Mouse (Mus musculus): ENCODE data around the gene Bsg. TPM values are rescaled to one million over a fixed set of nuclear protein-coding genes. Genes with fewer than 3 reads are reported as not detected.
"Not testable (repeated sequence)": the region's sequence is repeated elsewhere in the genome, so short reads cannot be mapped to it uniquely, and the experiment has no call there.

Bsg gene
- total RNA-seq, 2 experiments from 2014 or later = 695 to 807 TPM

DNA sequence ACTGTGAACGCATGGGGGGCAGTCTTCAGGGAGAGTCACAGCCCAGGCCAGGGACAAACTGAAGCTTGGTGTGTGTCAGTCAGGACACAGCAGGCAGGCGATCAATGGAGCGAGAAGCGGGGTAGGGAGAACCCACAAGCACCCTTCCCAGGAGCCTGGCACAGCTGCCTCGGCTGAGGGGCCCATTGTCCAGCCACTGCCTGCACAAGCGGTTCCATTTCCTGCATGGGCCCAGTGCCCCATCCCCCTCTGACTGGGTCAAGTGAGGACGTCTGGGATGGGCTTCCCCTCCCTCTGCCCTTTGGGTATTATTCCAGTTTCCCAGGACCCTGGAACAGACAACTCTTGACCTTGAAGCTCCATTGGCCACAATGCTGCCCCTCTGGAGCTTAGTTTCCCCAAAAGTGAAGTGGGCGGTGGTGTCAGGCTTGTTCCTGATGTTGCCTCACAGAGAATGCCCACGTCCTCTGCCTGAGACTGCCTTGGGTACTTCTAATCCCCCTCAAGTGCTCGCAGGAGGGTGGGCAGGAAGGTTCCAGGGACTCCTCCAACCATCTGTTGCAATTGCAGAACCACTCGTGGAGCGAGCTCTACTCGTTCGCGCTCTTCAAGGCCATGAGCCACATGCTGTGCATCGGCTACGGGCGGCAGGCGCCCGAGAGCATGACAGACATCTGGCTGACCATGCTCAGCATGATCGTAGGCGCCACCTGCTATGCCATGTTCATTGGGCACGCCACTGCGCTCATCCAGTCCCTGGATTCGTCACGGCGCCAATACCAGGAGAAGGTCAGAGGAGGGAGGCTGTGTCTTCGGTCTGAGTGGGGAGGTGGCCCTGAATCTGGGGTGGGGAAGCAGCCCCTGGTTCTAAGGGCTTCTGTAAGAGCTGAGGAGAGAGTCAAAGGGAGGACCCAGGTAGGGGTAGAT is 24.3 kb downstream of the Bsg start:
- DNase-seq (ENCODE audit: low spot score in 2 of 2) = no peak

DNA sequence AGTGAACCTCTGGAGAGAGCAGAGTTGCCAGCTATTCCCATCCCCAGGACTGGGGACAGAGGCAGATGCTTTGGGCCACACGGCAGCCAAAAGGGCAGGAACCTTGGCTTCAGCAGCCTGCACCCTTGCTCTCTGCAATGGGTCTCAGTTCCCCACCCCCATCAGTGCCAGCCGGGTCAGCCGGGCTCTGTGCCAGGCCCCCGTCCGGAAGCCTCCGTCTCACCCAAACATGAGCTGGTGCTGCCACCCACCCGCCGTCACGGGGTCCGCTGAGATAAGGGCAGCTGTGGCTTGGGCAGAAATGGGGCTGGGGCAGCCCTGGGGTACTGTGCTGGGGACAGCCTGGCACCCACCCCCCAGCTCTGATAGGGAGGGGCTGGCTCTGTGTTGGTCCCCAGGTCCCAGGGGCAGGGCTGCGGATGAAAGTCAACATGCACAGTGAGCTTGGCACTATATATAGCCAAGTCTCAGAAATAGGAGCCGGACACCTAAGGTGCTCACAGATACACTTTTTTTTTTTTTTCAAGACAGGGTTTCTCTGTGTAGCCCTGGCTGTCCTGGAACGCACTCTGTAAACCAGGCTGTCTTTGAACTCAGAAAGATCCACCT is 25.2 kb downstream of the Bsg start:
- DNase-seq (ENCODE audit: low spot score in 2 of 2) = no peak

DNA sequence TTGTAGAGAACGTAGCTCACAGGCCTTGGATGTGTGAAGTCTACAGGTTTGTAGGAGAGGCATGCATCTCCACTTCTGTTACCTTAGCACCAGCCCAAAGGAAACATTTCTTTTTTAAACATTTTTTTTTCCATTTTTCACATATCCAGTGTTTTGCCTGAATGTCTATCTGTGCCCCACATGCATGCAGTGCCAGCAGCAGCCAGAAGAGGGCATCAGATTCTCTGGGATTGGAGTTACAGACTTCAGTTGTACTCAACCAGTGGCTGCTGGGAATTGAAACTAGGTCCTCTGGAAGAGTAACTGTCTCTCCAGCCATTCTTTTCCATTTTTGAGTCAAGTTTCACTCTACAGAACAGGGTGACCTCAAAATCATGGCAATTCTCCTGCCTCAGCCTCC is 28.2 kb downstream of the Bsg start:
- no peak for DNase-seq (ENCODE audit: low spot score in 2 of 2)

DNA sequence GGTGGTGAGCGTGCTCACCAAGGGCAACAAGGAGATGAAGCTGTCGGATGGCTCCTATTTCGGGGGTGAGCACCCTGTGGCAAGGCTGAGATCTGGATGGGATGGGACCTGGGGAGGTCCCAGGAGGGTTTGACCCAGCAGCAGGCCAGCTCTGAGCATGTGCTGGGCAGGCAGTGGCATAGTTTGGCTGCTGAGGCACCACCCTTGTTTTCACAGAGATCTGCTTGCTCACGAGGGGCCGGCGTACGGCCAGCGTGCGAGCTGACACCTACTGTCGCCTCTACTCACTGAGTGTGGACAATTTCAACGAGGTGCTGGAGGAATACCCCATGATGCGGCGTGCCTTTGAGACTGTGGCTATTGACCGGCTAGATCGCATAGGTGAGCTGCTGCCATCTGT is 29.6 kb downstream of the Bsg start:
- DNase-seq (ENCODE audit: low spot score in 2 of 2) = no peak

DNA sequence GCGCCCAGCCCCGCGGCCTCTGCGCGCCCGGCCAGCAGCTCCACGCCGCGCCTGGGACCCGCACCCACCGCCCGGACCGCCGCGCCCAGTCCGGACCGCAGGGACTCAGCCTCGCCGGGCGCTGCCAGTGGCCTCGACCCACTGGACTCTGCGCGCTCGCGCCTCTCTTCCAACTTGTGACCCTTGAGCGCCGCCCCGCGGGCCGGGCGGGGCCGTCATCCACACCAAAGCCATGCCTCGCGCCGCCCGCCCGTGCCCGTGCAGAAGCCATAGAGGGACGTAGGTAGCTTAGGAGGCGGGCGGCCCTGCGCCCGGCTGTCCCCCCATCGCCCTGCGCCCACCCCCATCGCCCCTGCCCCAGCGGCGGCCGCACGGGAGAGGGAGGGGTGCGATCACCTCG is 31.1 kb downstream of the Bsg start:
- no peak for DNase-seq (ENCODE audit: low spot score in 2 of 2)

DNA sequence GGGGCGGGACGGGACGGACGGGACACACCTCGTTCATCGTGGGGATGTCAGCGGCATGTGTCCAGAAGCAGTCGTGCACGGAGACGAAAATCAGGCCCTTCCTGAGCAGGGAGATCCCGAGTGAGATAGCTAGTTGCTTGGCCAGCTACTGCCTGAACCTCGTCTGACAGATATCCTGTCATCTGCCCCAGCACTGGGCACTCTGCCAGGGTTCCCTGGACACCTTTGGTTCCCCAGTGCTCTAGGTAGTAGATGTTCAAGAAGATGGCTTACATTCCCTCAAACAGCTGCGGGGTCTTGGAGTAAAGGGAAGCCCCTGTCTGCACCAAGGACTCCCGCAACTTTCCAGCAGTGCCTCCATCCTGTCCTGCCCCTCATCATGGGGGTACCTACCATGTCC is 32.4 kb downstream of the Bsg start:
- no peak for DNase-seq (ENCODE audit: low spot score in 2 of 2)

DNA sequence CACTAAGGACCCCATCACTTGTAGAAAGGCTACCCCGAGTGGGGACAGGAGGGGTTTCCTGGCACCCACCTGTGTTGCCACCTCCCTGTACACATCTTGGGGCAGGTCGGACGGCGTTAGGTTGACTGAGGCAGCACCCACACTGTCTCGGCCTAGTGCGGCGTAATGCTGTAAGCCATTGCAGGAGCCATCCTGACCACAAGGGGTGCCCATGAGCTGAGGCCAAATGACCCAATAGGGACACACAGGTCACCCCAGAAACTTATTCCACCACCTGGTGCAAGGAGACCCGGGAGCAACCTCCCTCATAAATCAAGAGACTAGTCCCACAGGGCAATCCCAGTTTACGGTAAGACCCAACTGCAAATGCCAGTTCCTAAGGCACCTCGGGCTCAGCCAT is 34.0 kb downstream of the Bsg start:
- no peak for DNase-seq (ENCODE audit: low spot score in 2 of 2)

DNA sequence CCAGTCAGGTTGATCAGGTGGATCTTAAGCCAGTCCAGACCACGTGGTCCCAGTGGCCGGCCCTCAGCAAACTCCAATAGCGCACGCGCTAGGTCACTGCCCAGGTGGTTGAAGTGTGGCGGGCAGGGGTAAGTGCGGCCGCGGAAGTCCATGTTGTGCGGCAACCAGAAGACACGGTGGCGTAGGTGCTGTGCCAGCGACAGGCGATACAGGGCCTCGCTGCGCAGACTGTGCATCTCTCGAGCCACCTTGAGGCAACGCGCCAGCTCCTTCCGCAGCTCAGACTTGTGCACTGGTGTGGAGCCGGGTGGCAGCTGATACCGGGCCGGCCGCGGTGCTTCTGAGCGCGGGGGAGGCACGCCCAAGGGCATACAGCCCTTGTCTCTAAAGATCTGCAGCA is 34.9 kb downstream of the Bsg start:
- no peak for DNase-seq (ENCODE audit: low spot score in 2 of 2)

DNA sequence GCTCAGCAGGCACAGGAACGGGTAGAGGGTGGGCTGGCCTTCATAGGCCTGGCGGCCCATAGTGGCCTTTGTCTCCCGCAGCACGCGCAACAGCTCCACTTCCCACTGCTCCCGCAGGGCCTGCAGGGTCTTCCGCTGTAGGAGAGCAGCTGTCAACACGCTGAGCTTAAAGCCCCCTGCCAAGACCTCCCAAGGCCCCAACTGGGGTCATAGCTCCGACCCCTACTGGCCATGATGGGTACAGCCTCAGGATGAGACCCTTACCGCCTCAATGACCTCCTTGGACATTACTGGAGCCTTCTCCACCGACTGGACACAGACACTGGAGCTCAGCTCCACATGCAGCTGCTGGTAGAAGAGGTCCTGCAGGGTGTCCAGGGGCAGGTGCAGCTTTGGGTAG is 36.6 kb downstream of the Bsg start:
- no peak for DNase-seq (ENCODE audit: low spot score in 2 of 2)

DNA sequence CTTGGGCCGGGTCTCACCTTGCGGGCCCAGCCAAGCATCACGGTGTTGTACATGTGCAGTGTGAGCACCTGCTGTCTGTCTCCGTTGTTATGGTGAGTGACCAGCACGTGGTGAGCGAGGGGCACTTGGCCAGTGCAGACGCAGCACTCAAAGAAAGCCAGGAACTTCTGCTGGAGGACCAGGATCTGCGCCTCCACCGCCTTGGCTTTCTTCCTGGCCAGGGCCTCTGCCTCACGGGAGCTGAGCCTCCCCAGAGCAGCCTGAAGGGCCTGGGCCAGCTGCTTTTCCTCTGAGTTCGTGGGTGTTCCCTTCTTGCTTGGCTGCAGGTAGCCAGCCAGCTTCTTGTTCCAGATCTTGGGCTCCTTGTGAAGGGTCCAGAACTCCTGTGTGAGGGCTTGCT is 38.9 kb downstream of the Bsg start:
- DNase-seq (ENCODE audit: low spot score in 2 of 2) = no peak

DNA sequence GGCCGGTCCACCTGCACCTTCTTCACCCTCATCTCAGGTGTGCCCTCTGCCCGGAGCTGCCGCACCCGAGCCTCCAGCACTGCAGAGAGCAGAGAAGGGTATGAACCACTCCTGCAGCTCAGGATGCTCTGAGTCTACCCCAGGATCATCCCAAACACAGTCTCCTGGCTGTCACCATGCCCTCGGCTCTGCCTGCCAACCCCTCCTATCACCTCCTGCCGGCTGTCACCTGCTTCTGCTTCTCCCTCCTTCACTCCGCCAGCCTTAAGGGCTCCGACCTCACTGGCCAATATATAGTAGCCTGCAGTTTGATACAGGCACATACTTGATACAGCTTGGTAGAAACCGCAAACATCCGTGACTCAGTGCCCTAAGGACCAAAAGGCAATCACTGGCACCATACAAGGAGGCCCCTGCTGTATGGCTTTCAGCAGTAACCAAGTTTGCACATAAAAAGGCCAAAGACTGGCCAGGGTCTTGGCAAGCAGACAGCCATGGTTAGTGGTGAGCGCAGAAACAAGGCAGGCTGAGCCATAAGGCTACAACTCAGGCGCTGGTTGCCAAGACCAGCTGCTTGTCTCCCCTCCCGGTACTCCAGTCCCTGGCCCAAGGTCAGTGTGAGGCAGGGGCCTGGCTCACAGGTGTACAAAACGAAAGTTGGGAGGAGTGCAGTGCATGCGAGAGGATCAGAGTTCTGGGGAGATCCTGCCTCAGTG is 39.5 kb downstream of the Bsg start:
- no peak for DNase-seq (ENCODE audit: low spot score in 2 of 2)

DNA sequence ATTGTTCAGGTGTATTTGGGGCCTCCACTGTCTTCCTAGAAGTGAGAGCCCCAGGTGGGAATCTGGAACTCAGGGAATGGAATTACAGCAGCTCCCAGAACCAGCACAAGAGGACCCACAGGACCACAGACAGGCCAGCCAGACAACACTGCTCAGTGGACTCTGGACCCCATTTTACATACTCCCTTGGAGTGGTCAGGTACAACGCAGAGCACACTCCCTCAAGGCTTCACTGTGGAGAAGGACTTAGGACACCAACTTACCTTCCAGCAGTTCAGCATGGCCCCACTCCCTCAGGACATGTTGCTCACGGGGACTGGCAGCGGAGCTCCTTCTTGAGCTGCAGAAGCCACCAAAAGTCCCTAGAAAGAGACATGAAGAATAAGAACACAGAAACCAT is 41.1 kb downstream of the Bsg start:
- no peak for DNase-seq (ENCODE audit: low spot score in 2 of 2)

DNA sequence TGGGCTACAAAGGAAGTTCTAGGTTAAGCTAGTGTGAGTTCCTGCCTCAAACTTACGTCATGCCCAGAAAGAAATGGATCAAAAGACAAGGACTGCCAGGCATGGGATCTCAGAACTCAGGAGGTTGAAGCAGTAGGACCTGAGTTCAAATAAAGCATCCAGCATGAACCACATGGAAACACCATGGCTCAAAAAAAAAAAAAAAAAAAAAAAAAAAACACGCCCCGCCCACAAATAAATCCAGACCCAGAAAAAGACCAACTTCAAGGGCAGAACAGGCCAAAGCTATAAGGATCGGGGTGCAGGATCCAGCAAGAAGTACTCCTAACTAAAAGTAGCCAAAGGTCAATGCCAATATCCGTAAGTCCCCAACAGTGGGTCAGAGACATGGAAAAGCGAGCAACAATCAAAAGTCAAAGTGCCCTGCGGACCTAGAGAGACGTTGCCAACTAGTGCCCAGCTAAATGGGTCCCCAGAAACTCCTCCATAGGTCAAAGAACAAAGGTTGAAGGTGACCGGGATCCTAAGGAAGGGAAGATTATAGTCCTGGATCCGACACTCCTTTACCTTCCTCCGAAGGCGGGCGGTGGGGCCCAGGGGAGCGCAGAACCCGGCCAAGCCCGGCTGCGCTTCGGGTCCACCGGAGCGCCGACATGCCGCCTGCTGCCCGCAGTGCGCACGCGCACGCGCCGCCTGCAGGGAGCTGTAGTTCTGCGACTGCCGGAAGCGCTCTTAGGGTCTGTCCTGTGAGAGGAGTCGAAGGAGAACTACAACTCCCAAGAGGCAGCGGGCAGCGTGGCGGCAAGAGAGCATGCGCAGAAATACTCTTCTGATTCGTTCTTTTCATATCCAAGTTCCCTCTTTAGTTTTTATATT is 41.8 kb downstream of the Bsg start, which contains the start of gene Polrmt:
TSS of gene Polrmt (minus strand) at position 684 of the 876 bp plus-strand sequence.
- DNase-seq (ENCODE audit: low spot score in 2 of 2) = peak; percentile 93 to 99

DNA sequence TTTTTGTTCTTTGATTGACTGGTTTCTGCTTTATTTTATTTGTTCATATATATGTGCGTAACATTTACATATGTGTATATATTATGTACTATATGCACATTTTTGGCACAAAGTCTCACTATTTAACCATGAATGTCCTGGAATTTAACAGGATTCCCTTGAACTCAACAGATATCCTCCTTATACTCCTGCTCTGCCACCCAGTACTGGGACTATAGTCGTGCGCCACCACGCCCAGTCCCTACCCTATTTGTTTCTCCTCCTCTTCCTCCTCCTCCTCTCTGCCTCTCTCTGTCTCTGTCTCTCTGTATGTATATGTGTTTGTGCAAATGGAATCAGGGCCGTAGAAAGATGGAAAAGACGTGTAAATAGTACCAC is 42.5 kb downstream of the Bsg start:
- no peak for DNase-seq (ENCODE audit: low spot score in 2 of 2)

DNA sequence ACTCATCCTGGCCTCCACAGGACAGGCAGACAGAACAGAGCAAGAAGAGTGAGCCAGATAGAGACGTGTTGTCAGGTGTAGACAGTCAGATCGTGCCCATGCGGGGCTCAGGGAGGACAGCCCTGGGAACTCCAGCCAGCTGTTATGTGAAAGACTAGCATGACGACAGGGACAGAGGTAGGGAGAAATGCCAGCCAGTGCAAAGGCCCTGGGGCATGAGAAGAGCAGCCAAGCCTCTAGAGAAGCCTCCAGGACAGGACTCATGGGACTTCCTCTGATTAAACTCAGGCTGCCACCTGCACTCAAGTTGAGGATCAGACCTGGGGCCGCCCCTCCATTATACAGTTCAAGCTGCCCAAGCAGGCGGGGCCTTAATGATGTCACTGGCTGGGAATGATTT is 44.2 kb downstream of the Bsg start:
- DNase-seq (ENCODE audit: low spot score in 2 of 2) = no peak

DNA sequence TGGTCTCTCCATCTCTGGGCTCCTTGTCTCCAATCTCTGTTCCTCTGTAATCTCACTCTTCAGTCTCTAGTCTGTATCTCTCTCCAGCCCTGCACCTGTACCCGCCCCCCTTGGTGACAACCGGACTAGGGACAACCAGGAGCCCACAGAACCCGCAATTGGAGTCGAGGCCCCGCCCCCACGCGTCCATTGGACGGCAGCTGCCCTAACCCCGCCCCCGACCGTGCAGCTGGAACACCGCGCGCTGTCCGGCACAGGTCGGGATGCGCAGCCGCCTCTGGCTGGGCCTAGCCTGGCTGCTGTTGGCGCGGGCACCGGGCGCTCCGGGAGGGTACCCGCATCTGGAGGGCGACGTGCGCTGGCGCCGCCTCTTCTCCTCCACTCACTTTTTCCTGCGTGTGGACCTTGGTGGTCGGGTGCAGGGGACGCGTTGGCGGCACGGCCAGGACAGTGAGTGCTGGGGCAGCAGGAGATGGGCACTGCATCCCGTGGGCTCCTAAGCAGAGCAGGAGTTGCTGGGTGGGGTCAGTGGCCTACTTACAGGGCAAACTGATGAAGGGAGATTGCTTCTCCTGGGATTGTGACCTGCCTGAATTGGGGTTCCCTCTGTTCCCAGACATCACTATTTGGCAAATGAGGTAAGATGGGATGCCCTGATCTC is 50.7 kb downstream of the Bsg start, which contains the start of gene Fgf22:
TSS of gene Fgf22 (plus strand) at position 221 of the 661 bp plus-strand sequence.
- DNase-seq (ENCODE audit: low spot score in 2 of 2) = peak in 1 of 2 experiments; percentile 57

DNA sequence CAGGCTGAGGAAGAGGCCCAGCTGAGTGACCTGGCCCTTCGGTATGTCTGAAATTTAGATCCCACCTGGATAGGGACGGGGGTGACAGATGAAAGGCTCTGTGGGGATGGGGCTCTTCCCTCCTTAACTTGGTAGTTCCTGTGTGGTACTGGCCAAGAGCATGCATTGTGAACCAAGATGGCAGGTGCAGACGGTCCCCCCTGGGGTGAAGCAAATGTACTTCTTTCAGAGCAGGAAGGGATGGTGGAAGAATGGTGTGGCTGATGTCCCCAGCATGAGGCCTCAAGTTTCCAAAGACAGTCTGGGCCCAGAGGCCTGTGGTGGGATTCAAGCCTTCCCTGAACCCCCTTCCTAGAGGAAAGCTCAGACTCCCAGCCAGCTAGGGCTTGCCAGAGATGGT is 51.6 kb downstream of the Bsg start:
- DNase-seq (ENCODE audit: low spot score in 2 of 2) = no peak

DNA sequence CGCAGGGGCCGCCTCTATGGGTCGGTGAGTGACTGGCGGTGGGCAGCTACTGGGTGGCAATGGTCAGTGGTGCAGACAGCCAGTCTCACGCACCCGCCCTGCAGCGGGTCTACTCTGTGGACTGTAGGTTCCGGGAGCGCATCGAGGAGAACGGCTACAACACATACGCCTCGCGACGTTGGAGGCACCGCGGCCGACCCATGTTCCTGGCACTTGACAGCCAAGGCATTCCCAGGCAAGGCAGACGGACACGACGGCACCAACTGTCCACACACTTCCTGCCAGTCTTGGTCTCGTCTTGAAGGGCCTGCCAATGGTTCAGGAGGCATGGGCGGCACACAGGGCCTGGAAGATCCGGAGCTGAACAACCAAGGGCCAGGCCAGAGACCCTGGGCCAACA is 52.4 kb downstream of the Bsg start:
- no peak for DNase-seq (ENCODE audit: low spot score in 2 of 2)

DNA sequence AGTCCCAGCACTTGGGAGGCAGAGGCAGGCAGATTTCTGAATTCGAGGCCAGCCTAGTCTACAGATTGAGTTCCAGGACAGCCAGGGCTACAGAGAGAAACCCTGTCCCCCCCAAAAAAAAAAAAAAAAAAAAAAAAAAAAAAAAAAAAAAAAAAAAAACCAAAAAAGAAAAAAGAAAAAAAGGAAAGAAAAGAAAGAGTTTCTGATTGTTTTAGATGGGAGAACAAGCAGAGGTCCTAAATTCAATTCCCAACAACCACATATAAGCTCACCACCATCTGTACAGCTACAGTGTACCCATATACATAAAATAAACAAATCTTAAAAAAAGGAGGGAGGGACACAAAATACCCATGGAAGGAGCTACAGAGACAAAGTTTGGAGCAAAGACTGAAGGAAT is 55.4 kb downstream of the Bsg start:
- not testable (repeated sequence) for DNase-seq (ENCODE audit: low spot score in 2 of 2)

DNA sequence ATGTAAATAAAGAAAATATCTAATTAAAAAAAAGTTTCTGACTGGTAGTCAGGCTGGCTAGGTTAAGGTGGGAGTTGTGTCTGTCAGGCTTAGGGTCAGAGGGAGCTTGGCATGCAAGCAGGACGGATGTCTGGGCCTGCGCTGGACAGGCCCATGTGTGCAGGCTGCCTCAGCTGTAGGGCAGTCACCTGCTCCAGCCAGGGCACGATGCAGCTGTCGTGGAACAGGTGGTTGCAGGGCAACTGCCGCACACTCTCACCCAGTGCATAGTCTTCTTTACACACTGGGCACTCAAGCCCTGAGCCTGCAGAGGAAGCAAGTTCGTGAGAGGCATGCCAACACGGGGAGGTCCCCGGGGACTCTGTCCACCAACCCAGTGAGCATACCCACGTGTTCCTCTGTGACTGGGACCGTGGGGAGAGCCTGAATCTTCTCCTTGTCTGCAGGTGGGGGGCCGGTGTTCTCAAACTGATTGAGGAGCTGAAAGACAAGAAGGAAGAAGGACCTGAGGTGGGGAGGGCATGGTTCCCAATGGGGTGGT is 56.4 kb downstream of the Bsg start:
- no peak for DNase-seq (ENCODE audit: low spot score in 2 of 2)

All from layer of hippocampus, postnatal 14 days (tissue).